Mouse (Mus musculus) heart, postnatal 36 days (tissue): ENCODE measurements around the gene Bspry. TPM values are rescaled to one million over a fixed set of nuclear protein-coding genes. Genes with fewer than 3 reads are reported as not detected.
"Not testable (repeated sequence)": the region's sequence is repeated elsewhere in the genome, so short reads cannot be mapped to it uniquely, and the experiment has no call there.

ENCODE experiments used
- DNase-seq, 2 experiments: peaks; one replicate each; pipeline ENCODE4 v3.0.0; 2021 to 2022
- intact Hi-C: fragments of 180-260 bp; cut with DNase I; formaldehyde crosslinking; loops from one replicate; pipeline ENCODE4 v1.15.1; 2025
- total RNA-seq, 2 experiments: library from RNA; stranded (reverse); gene quantifications; 2 replicates each; pipeline ENCODE4 v1.2.3; 2021

Gene Bspry
- total RNA-seq, 2 experiments from 2014 or later, result not detected

DNA sequence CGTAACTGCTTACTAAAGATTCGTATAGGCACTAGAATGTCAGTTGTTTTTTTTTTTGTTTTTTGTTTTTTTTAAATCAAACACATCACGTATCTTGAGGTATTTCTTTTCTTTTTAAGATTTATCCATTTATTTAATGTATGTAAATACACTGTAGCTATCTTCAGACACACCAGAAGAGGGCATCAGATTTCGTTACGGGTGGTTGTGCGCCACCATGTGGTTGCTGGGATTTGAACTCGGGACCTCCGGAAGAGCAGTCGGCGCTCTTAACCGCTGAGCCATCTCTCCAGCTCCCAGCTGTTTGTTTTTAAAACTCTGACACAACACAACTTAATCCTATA, 288 bp upstream of the Bspry start:
- DNase-seq, intact Hi-C loops: not testable (repeated sequence)

GRCm38 (mm10) chr4:62480709-62481605, 1.1 kb downstream of the Bspry start:
- DNase-seq, result no peak

DNA sequence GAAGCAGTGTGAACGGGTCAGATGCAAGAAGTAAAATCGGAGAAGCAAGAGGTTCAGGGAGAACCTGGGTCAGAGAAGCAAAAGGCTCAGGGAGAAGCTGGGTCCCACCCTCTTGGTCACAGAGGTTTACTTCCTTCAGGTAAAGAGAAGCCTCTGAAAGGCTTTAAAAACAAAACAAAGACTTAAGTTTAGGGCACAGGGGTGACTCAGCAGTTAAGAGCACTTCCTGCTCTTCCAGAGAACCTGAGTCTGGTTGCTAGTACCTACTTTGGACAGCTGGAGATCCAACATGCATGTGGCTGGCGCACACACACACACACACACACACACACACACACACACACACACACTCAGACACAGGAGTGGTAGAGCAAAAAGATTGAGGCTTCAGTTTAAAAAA, 5.1 kb downstream of the Bspry start:
- intact Hi-C loops, result no loop called here
- DNase-seq, result no peak

More at GRCm38 (mm10) chr4:62480709-62481605, 1.1 kb downstream of the Bspry start:
- intact Hi-C loops, result loop anchor here (2.0 kb wide), 1 partner anchor 22 kb away; the partner anchor contains the start of gene Hdhd3

DNA sequence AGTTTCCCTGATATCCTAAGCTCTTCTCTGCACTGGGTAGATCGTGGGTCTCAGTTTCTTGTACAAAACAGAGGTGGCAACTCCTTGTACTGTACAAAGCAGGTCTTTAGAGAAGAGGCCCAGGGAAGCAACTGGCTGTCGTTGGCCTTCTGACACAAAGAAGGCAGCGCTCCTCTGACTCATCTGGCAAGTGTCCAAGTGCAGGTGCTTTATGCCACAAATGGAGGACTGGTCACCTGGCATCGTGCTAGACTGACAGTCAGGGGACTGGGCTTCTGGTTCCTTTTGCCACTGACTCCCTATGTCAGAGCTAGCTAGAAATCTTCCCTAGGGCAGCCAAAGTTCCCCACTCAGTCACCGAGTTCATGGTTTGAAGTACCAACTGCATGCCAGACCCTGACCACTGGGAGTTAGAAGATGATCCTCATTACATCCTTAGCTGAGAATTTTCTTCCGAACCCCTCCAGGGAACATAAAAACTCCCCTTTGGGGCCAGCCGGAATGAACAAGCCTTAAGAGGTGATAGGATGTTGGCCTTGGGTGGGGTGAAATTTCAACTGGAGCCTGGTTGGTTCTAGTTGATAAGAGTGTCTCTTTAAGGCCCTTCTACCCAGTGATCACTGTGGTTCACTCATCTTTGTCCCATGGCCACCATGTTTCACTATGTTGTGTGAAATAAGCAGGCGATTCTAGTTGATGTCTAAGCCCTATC, 5.8 kb downstream of the Bspry start:
- DNase-seq, result no peak
- intact Hi-C loops, result no loop called here

DNA sequence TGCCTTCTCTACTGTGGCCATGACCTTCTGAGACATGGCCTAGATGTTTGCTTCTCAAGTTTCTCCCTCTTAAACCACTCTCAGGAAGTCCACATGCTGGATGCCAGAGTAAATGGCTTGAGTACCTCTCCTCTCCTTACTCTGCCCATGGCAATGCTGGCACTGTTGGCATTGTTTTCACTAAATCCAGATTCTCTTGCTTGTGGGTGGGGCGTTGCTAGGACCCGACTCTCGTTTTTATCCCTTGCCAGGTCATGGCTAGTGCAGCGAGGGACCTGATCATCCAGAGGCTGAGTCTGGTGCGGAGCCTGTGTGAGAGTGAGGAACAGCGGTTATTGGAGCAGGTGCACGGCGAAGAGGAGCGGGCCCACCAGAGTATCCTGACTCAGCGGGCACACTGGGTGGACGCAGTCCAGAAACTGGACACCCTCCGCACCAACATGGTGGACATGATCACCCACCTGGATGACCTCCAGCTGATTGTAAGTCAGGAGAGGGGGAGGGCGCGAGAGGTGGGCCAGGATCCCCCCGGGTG, 6.4 kb downstream of the Bspry start:
- intact Hi-C loops, result no loop called here
- no peak for DNase-seq

DNA sequence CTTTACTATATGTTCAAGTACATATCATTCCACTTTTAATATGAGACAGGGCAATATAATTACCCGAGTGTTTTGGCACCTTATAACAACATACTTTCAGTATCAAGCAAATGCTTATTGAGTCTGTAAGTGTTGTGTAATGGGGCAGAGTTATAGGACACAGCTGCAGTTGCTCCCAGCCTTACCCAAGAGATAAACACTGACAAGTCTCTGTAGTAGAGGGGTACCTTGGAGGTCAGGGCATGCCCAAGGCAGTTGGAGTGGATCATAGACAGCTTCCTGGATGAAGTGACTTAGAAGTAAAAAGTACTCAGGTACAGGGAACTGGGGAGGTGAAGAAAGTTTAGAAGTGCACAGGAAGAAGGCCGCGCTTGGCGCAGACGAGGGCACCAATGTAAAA, 7.3 kb downstream of the Bspry start:
- intact Hi-C loops, result no loop called here

GRCm38 (mm10) chr4:62487914-62488313, 8.1 kb downstream of the Bspry start:
- intact Hi-C loops, result no loop called here
- no peak for DNase-seq

More for the DNA sequence above, 7.3 kb downstream of the Bspry start:
- no peak for DNase-seq

DNA sequence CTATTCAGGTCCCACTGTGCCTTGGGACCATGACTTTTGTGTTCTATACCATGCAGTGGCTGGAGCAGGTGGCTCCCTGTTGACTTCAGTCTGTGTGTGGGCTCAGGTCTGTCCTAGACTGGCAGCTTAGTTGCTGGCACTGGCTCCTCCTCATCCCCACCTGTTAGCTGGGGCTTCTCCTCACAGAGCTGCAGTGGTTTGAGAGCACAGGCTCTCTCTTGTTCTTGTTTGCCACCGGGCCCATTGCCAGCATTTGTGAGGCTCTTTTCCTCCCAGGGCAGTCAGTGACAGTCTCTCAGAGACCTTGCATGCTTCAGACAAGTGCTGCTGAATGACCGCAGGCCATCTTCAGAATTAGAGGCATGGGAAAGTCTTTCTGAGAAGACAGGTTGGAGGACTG, 12.8 kb downstream of the Bspry start:
- intact Hi-C loops, result no loop called here
- DNase-seq, result no peak

DNA sequence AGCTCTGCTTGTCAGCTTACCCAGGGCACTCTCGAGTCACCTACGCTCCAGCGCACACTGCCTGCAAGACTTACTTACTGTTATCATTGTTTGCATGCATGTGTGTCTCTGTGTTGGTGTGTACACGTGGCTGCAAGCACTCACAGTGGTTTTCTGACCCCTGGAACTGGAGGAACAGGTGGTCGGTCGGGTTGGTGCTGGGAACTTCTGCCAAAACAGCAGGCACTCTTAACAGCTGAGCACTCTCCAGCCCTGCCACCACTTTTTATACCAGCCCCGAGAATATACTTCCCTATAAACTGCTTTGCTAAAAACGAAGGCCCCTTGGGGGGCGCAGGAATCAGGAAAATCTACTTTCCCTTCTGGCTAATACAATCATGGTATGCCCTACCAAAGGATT, 14.4 kb downstream of the Bspry start:
- intact Hi-C loops, result no loop called here
- no peak for DNase-seq

GRCm38 (mm10) chr4:62495946-62496345, 16.1 kb downstream of the Bspry start:
- peak in 1 of 2 experiments; percentile 49 for DNase-seq
- intact Hi-C loops, result no loop called here

DNA sequence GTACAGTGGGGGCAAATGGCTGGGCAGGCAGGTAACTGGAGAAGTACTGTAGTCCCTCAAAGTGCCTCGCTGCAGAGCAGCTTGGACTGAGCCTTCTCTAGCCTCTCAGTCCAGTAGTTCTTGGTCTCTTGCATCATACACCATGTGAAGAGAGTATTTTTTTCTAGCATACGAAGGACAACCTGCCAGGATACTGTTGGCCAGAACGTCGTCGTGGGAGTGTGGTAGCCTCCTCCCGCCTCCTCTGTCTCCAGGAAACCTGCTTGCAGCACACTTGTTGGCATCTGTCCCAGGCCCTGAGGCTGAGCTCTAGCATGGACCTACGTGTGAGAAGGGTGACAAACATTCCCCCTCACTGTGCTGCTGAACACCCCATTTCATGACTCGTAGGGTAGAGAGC, 17.0 kb downstream of the Bspry start:
- intact Hi-C loops, result no loop called here
- DNase-seq, result no peak

GRCm38 (mm10) chr4:62500799-62501198, 20.9 kb downstream of the Bspry start:
- intact Hi-C loops, result loop anchor here (5.0 kb wide), 2 partner anchors 33 to 138 kb away; partner anchors contain the start of genes Fkbp15 and Slc31a1
- no peak for DNase-seq

- DNase-seq, result no peak
- intact Hi-C loops, result loop anchor here (5.0 kb wide), 2 partner anchors 34 to 139 kb away; partner anchors contain the start of genes Fkbp15 and Slc31a1
Observed at GRCm38 (mm10) chr4:62501534-62501933, 21.7 kb downstream of the Bspry start.

GRCm38 (mm10) chr4:62501964-62502732, 22.3 kb downstream of the Bspry start:
- intact Hi-C loops, result loop anchor here (2.0 to 5.0 kb wide), 4 partner anchors 21 to 140 kb away; partner anchors contain the start of genes Bspry, Cdc26, Fkbp15 and Prpf4
- peak; percentile 91 to 92 for DNase-seq

DNA sequence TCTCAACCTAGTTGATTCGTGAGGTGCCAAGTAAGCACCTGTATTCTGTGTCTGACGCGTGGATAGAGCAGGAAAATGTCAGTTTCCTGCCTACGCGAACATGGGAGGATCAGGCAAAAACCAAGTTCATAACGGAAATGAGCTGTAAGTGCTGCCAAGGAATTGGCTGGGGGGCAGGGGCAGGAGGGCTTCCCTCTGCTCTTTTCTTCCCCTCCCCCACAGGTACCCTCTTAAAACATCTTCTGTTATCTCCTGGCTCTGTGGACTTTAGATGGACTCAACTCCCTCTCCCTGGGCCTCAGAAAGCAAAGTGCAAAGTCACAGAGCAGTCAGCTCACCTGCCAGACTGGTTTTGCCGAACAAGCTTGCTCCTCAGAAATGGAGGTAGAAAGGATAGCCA, 23.1 kb downstream of the Bspry start:
- DNase-seq, result no peak
- intact Hi-C loops, result loop anchor here (2.0 to 5.0 kb wide), 4 partner anchors 22 to 141 kb away; partner anchors contain the start of genes Bspry, Cdc26, Fkbp15 and Prpf4

DNA sequence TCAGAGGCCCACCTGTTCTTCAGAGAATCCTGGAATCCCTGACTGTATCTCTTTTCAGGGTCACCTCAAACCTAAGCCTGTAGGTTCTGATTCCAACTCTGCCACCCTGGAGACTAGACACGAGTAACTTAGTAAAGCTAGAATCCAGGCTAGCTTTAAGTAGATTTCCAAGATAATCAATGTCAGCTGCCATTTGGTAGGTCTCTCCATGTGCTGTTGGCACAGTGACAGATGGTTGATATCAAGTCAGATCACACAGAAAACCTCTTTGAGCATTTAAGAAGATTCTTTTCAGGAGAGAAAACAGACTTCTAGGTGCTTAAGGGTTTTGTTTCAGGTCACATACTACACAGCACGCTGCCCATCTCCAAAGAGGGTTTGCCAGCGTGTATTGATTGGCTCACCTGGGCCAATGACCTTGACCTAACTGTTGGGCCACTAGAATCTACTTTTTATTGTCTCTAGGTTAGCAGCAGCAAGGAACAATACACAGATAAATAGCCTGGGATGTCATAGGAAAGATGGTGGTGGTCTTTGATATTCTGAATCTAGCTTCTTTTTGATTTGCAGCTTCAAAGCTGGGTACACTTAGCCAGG, 23.6 kb downstream of the Bspry start, which contains the start of gene Hdhd3:
TSS of gene Hdhd3 (minus strand) at position 94 of the 597 bp plus-strand sequence.
- DNase-seq, result no peak
- intact Hi-C loops, result loop anchor here (2.0 to 5.0 kb wide), 4 partner anchors 23 to 141 kb away; partner anchors contain the start of genes Bspry, Cdc26, Fkbp15 and Prpf4

GRCm38 (mm10) chr4:62505991-62506390, 26.1 kb downstream of the Bspry start:
- no peak for DNase-seq
- intact Hi-C loops, result loop anchor here (5.0 kb wide), 1 partner anchor 49 kb away; no protein-coding TSS in a partner anchor

GRCm38 (mm10) chr4:62506798-62507197, 26.9 kb downstream of the Bspry start:
- intact Hi-C loops, result loop anchor here (5.0 kb wide), 1 partner anchor 49 kb away; no protein-coding TSS in a partner anchor
- peak in 1 of 2 experiments; percentile 41 for DNase-seq

DNA sequence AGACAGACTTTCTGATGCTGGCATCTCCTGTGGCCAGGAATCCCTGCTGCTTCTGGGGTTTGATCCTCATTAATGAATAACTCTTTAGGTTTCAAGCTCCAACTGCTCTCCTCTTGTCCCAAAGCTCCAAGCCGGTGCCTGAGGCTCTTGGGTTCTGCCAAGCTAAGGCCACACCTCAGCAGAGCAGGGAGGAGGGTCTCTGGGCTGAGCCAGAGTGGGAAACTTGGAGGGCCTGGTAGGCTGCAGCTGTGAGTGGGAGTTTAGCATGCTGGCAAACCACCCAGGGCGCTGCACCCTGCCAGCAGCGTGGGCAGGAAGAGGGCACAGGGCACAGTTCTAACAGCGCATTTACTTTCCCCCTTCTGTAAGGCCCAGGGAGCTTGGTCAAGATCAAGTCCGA, 29.0 kb downstream of the Bspry start:
- intact Hi-C loops, result loop anchor here (5.0 kb wide), 1 partner anchor 52 kb away; no protein-coding TSS in a partner anchor
- no peak for DNase-seq
